21 mouse cellular contexts compared by ENCODE assay signal in the genomic region with DNA sequence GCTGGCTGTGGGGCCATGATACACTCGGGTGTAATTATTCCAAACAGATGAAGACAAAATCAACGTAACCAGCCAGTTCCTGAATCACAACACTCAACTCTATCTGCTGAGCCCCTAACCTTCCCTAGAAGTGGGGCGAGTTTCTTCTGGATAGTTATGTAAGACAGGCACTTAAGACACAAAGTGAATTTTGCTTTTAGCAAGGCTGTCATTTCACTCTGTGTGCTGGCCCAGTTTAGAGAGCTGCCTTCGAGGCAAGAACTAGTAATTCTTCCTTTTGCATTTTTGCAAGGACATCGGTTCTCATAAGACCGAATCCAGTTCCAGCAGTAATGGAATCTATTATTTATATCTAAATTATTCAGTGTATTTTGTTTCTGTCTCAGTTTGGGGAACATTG.
"Had no signal": no experiment of that assay in that cellular context is flagged by ENCODE, and none has a peak within 500 bp of the region (broad histone marks: within the 10 kb centered on the region; RNA-seq: fewer than 3 reads in every experiment).

No protein-coding gene starts in this region.

- H3K36me3 ChIP-seq: liver, embryonic 15.5 days; lung, embryonic 15.5 days; neural tube, embryonic 13.5 days; neural tube, embryonic 15.5 days had no signal

- H3K4me1 ChIP-seq: liver, embryonic 15.5 days; lung, embryonic 15.5 days; megakaryocyte, embryonic 14.5 days had no signal

- H3K9me3 ChIP-seq: liver, embryonic 15.5 days; lung, embryonic 15.5 days; neural tube, embryonic 13.5 days; neural tube, embryonic 15.5 days had no signal

- H3K9ac ChIP-seq: liver, embryonic 15.5 days; liver, postnatal 0 days; lung, embryonic 15.5 days; neural tube, embryonic 13.5 days; neural tube, embryonic 15.5 days had no signal

- H3K4me3 ChIP-seq: liver, embryonic 15.5 days; lung, embryonic 15.5 days; megakaryocyte, embryonic 14.5 days; myocyte; neural tube, embryonic 13.5 days; neural tube, embryonic 15.5 days had no signal

- DNase-seq: liver, postnatal 0 days; lung, adult 2 months; lung, postnatal 14 days; lung, postnatal 36 days; midbrain, embryonic 14.5 days; retina, postnatal 1 day; right cerebral cortex, postnatal 14 days; spleen, adult 18-20 months; thymus, adult 2 months; thymus, postnatal 25 days; thymus, postnatal 4 days had no signal

- ATAC-seq: liver, postnatal 0 days; lung, postnatal 0 days; midbrain, embryonic 16.5 days had no signal

- H3K4me2 ChIP-seq: liver, embryonic 15.5 days; lung, embryonic 15.5 days; midbrain, embryonic 11.5 days; neural tube, embryonic 13.5 days; neural tube, embryonic 15.5 days had no signal

- H3K27me3 ChIP-seq: liver, embryonic 15.5 days; lung, embryonic 15.5 days; megakaryocyte, embryonic 14.5 days; neural tube, embryonic 13.5 days; neural tube, embryonic 15.5 days had no signal

- H3K27ac ChIP-seq: liver, embryonic 15.5 days; lung, embryonic 15.5 days; macrophage; neural tube, embryonic 13.5 days; neural tube, embryonic 15.5 days had no signal
